Mouse (Mus musculus) neural tube, embryonic 14.5 days (tissue): ENCODE results near the gene Gipc1. TPM values are rescaled to one million over a fixed set of nuclear protein-coding genes. Genes with fewer than 3 reads are reported as not detected.

Source experiments
- ATAC-seq: fragments of 200-750 bp; cut with Nextera tagmentation; 2 replicates; pipeline ENCODE4 v1.8.0; 2017; ENCODE audit warnings: low read depth, mild to moderate bottlenecking, moderate TSS enrichment, moderate library complexity
- H3K27ac ChIP-seq: fragments of 300-500 bp; sonication (generic); 2 replicates; pipeline ENCODE4 v1.5.1; 2014; ENCODE audit warnings: low read depth, mild to moderate bottlenecking, control low read depth, low read length, moderate library complexity, mixed read lengths
- H3K27me3 ChIP-seq: fragments of 300-500 bp; sonication (generic); 2 replicates; pipeline ENCODE4 v1.6.1; 2014; ENCODE audit warnings: low read length; ENCODE audit not compliant: control insufficient read depth, insufficient read depth
- H3K36me3 ChIP-seq: fragments of 300-500 bp; sonication (generic); 2 replicates; pipeline ENCODE4 v1.6.1; 2014; ENCODE audit warnings: low read length, mixed read lengths; ENCODE audit not compliant: control insufficient read depth, insufficient read depth
- H3K4me1 ChIP-seq: fragments of 300-500 bp; sonication (generic); 2 replicates; pipeline ENCODE4 v1.6.1; 2014; ENCODE audit warnings: low read length; ENCODE audit not compliant: control insufficient read depth, insufficient read depth
- H3K4me2 ChIP-seq: fragments of 300-500 bp; sonication (generic); 2 replicates; pipeline ENCODE4 v1.6.1; 2014; ENCODE audit warnings: mild to moderate bottlenecking, low read depth, low read length, control low read depth
- H3K4me3 ChIP-seq: fragments of 300-500 bp; sonication (generic); 2 replicates; pipeline ENCODE4 v1.5.1; 2014; ENCODE audit warnings: low read depth, low read length, control low read depth, mixed read lengths
- H3K9ac ChIP-seq: fragments of 300-500 bp; sonication (generic); replicated peaks from 2 replicates; pipeline ENCODE4 v1.6.1; 2014; ENCODE audit warnings: low read depth, mild to moderate bottlenecking, control low read depth, low read length, mixed read lengths
- H3K9me3 ChIP-seq: fragments of 300-500 bp; sonication (generic); 2 replicates; pipeline ENCODE4 v1.6.1; 2016; ENCODE audit warnings: low read length; ENCODE audit not compliant: control insufficient read depth
- WGBS: fragments of 180-500 bp; shearing (Covaris S2); extraction: QIAGEN DNeasy Blood & Tissue Kit; methylation state at CpG from one replicate; pipeline ENCODE4 v1.1.7; 2014; 5-methylcytosine and 5-hydroxymethylcytosine counted together
- polyA plus RNA-seq: library from polyadenylated mRNA; unstranded; fragments of >200 nt; fragmentation: Nextera tagmentation; extraction: Ambion mirVana; gene quantifications from 2 replicates; pipeline ENCODE4 v1.2.1, GENCODE M21; 2014

Gene Gipc1
- polyA plus RNA-seq, 1 experiment from 2014 or later, result 90.2 TPM

- H3K27ac ChIP-seq, result no peak overlapping the region
- no peak overlapping the region for H3K9ac ChIP-seq
- no peak for ATAC-seq
- 83% methylated on average over 3 of the region's 3 CpGs for WGBS
- no peaks in the 10 kb centered on the region for H3K27me3 ChIP-seq
- H3K4me2 ChIP-seq, result no peak overlapping the region
- H3K4me3 ChIP-seq, result no peak overlapping the region
- H3K4me1 ChIP-seq, result peaks cover 18% of the 10 kb centered on the region; the same call in 1 of the 2 replicates
- peaks cover 11% of the 10 kb centered on the region for H3K36me3 ChIP-seq
- H3K9me3 ChIP-seq, result no peaks in the 10 kb centered on the region
These were observed 14.4 kb downstream of the Gipc1 start for GRCm38 (mm10) chr8:83666866-83667234.

GRCm38 (mm10) chr8:83667526-83667925 lies 15.0 kb downstream of the Gipc1 start:
- H3K36me3 ChIP-seq, result peaks cover 16% of the 10 kb centered on the region
- no peak overlapping the region for H3K4me3 ChIP-seq
- H3K27me3 ChIP-seq, result no peaks in the 10 kb centered on the region
- peak overlapping the region; percentile 62; the same call in 1 of the 2 replicates for H3K4me2 ChIP-seq
- H3K27ac ChIP-seq, result 0 out of 2 replicates have a peak overlapping the region, but pooled peaks have one; percentile 48
- 83% methylated on average over 10 of the region's 10 CpGs for WGBS
- H3K4me1 ChIP-seq, result peaks cover 18% of the 10 kb centered on the region; the same call in 1 of the 2 replicates
- H3K9ac ChIP-seq, result 0 out of 2 replicates have a peak overlapping the region, but pooled peaks have one; percentile 42
- H3K9me3 ChIP-seq, result no peaks in the 10 kb centered on the region
- no peak for ATAC-seq

GRCm38 (mm10) chr8:83668010-83668916 lies 15.8 kb downstream of the Gipc1 start:
- Histone ChIP-seq H3K4me2 (peak overlapping the region; percentile 62), H3K9ac (peak overlapping the region; percentile 42), H3K27me3 (no peaks in the 10 kb centered on the region), H3K27ac (peak overlapping the region; percentile 48), H3K4me1 (peaks cover 18% of the 10 kb centered on the region; the same call in 1 of the 2 replicates), H3K4me3 (peak overlapping the region; percentile 29), H3K36me3 (peaks cover 16% of the 10 kb centered on the region), H3K9me3 (no peaks in the 10 kb centered on the region)
- 15% methylated on average over 80 of the region's 80 CpGs for WGBS
- ATAC-seq, result peak; percentile 56

GRCm38 (mm10) chr8:83669013-83669412 lies 16.5 kb downstream of the Gipc1 start:
- 75% methylated on average over 16 of the region's 16 CpGs for WGBS
- Histone ChIP-seq H3K27me3 (no peaks in the 10 kb centered on the region), H3K27ac (no peak overlapping the region), H3K36me3 (peaks cover 12% of the 10 kb centered on the region), H3K4me3 (no peak overlapping the region), H3K9me3 (no peaks in the 10 kb centered on the region), H3K9ac (no peak overlapping the region), H3K4me1 (peaks cover 18% of the 10 kb centered on the region; the same call in 1 of the 2 replicates), H3K4me2 (no peak overlapping the region)
- no peak for ATAC-seq

- Histone ChIP-seq H3K4me3 (no peak overlapping the region), H3K36me3 (peaks cover 26% of the 10 kb centered on the region), H3K4me2 (no peak overlapping the region), H3K27me3 (no peaks in the 10 kb centered on the region), H3K4me1 (peaks cover 7% of the 10 kb centered on the region; the same call in 1 of the 2 replicates), H3K9me3 (no peaks in the 10 kb centered on the region), H3K27ac (no peak overlapping the region), H3K9ac (no peak overlapping the region)
- WGBS, result 71% methylated on average over 5 of the region's 5 CpGs
- ATAC-seq, result no peak
These were observed 20.5 kb downstream of the Gipc1 start for GRCm38 (mm10) chr8:83672936-83673335.

GRCm38 (mm10) chr8:83674497-83674896 lies 22.0 kb downstream of the Gipc1 start:
- WGBS, result 96% methylated on average over 5 of the region's 5 CpGs
- no peak for ATAC-seq
- Histone ChIP-seq H3K9me3 (no peaks in the 10 kb centered on the region), H3K4me1 (no peaks in the 10 kb centered on the region), H3K4me2 (no peak overlapping the region), H3K4me3 (no peak overlapping the region), H3K27ac (no peak overlapping the region), H3K36me3 (peaks cover 33% of the 10 kb centered on the region), H3K27me3 (no peaks in the 10 kb centered on the region), H3K9ac (no peak overlapping the region)

GRCm38 (mm10) chr8:83679866-83680265 lies 27.4 kb downstream of the Gipc1 start:
- Histone ChIP-seq H3K9me3 (no peaks in the 10 kb centered on the region), H3K4me2 (no peak overlapping the region), H3K4me1 (no peaks in the 10 kb centered on the region), H3K9ac (no peak overlapping the region), H3K27me3 (no peaks in the 10 kb centered on the region), H3K36me3 (peaks cover 45% of the 10 kb centered on the region), H3K4me3 (no peak overlapping the region), H3K27ac (no peak overlapping the region)
- WGBS, result 95% methylated on average over 12 of the region's 12 CpGs
- no peak for ATAC-seq

- H3K4me3 ChIP-seq, result no peak overlapping the region
- H3K27ac ChIP-seq, result no peak overlapping the region
- H3K4me2 ChIP-seq, result no peak overlapping the region
- H3K36me3 ChIP-seq, result peaks cover 46% of the 10 kb centered on the region
- no peaks in the 10 kb centered on the region for H3K4me1 ChIP-seq
- no peaks in the 10 kb centered on the region for H3K27me3 ChIP-seq
- no peak for ATAC-seq
- H3K9me3 ChIP-seq, result no peaks in the 10 kb centered on the region
- 90% methylated on average over 5 of the region's 5 CpGs for WGBS
- H3K9ac ChIP-seq, result no peak overlapping the region
These were observed 28.1 kb downstream of the Gipc1 start for GRCm38 (mm10) chr8:83680603-83681002.

- no peak overlapping the region for H3K4me3 ChIP-seq
- peaks cover 48% of the 10 kb centered on the region for H3K36me3 ChIP-seq
- no peaks in the 10 kb centered on the region for H3K4me1 ChIP-seq
- H3K4me2 ChIP-seq, result no peak overlapping the region
- H3K27ac ChIP-seq, result no peak overlapping the region
- H3K9me3 ChIP-seq, result no peaks in the 10 kb centered on the region
- WGBS, result 38% methylated on average over 6 of the region's 6 CpGs
- no peak overlapping the region for H3K9ac ChIP-seq
- no peak for ATAC-seq
- H3K27me3 ChIP-seq, result no peaks in the 10 kb centered on the region
These were observed 28.6 kb downstream of the Gipc1 start for GRCm38 (mm10) chr8:83681099-83681498.
